ENCODE assay signal across 18 mouse cellular contexts in the genomic region with DNA sequence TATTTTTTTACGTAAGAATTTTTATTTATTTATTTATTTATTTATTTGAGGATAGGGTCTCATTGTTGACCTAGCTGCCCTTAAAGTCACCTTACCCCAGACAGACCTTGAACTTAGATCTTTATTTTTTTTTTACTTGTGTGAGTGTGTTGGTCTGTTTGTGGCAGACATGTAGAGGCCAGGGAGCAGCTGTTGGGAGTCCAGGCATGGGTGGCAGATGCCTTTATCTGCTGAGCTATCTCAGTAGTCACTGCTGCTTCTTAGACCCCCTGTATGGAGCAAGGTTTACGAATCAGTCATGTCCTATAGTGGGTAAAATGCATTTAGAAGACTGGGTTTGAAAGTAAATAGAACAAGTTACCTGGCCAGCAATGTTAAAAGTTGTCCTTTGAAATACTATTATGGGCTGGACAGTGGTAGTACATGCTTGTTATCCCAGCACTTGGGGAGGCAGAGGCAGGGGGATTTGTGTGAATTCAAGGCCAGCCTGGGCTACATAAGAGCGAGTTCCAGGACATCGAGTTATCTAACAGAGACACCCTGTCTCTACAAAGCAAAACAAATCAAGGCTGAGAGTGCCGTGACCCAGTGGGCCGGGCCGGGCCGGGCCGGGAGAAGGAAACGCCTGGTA. TPM values are rescaled to one million over a fixed set of nuclear protein-coding genes. Genes with fewer than 3 reads are reported as not detected.
A peak's percentile ranks its signal among the peaks of the same experiment; 100 is the strongest.
DNase-seq lines count a peak whose midpoint lies in the region; ATAC-seq and TF ChIP-seq lines count a peak whose summit lies in the region.
"Had no signal": no experiment of that assay in that cellular context is flagged by ENCODE, and none has a peak within 500 bp of the region (broad histone marks: within the 10 kb centered on the region; RNA-seq: fewer than 3 reads in every experiment).

No protein-coding gene starts in this region.

- TF ChIP-seq CTCF in forebrain, postnatal 0 days (IDR thresholded peaks at IDR 0.05; ENCODE audit: low read depth) = no peak
- no peak for TF ChIP-seq CTCF in olfactory bulb, adult 2 months (IDR thresholded peaks at IDR 0.05; ENCODE audit: insufficient read depth, low read depth, low read length)

- H3K4me2 ChIP-seq in forebrain, postnatal 0 days (ENCODE audit: low read depth) = peak overlapping the region; percentile 78
- H3K4me2 ChIP-seq in forebrain, embryonic 15.5 days (replicated peaks) = no peak overlapping the region
- no peak overlapping the region for H3K4me2 ChIP-seq in midbrain, embryonic 11.5 days
- no peak overlapping the region; the same call in 1 of the 2 replicates for H3K4me2 ChIP-seq in midbrain, embryonic 15.5 days
- peak overlapping the region; percentile 95; the same call in 1 of the 2 replicates for H3K4me2 ChIP-seq in midbrain, embryonic 14.5 days (ENCODE audit: low read length)
- H3K4me2 ChIP-seq: liver, embryonic 15.5 days; lung, embryonic 15.5 days had no signal

- no peak overlapping the region for H3K27ac ChIP-seq in forebrain, postnatal 0 days (ENCODE audit: low read depth, low read length)
- H3K27ac ChIP-seq in forebrain, embryonic 15.5 days (replicated peaks) = no peak overlapping the region
- H3K27ac ChIP-seq in midbrain, embryonic 11.5 days (ENCODE audit: low read depth, low read length) = no peak overlapping the region
- H3K27ac ChIP-seq in midbrain, embryonic 15.5 days = no peak overlapping the region
- H3K27ac ChIP-seq in midbrain, embryonic 14.5 days (replicated peaks; ENCODE audit: low read depth, low read length) = no peak overlapping the region
- peak overlapping the region; percentile 27; the same call in 1 of the 2 replicates for H3K27ac ChIP-seq in olfactory bulb, adult 2 months (ENCODE audit: insufficient read depth, low read depth, low read length)
- H3K27ac ChIP-seq: forebrain, embryonic 10.5 days; left cerebral cortex, adult 2 months; liver, embryonic 15.5 days; lung, embryonic 15.5 days had no signal

- H3K4me3 ChIP-seq in forebrain, postnatal 0 days (ENCODE audit: low read depth, low read length) = no peak overlapping the region; the same call in 1 of the 2 replicates
- no peak overlapping the region for H3K4me3 ChIP-seq in forebrain, embryonic 15.5 days
- H3K4me3 ChIP-seq in midbrain, embryonic 11.5 days (ENCODE audit: low read depth, low read length) = no peak overlapping the region
- no peak overlapping the region for H3K4me3 ChIP-seq in midbrain, embryonic 15.5 days
- H3K4me3 ChIP-seq in midbrain, embryonic 14.5 days (replicated peaks; ENCODE audit: low read depth, low read length) = no peak overlapping the region
- peak overlapping the region; percentile 7; the same call in 1 of the 2 replicates for H3K4me3 ChIP-seq in olfactory bulb, adult 2 months (ENCODE audit: insufficient read depth, low read depth, low read length)
- H3K4me3 ChIP-seq: forebrain, embryonic 10.5 days; heart, embryonic 10.5 days; left cerebral cortex, adult 2 months; liver, embryonic 15.5 days; lung, embryonic 15.5 days had no signal

- no peaks in the 10 kb centered on the region for H3K27me3 ChIP-seq in forebrain, postnatal 0 days (ENCODE audit: insufficient read depth, low read length)
- H3K27me3 ChIP-seq in forebrain, embryonic 15.5 days = no peaks in the 10 kb centered on the region
- no peaks in the 10 kb centered on the region for H3K27me3 ChIP-seq in midbrain, embryonic 11.5 days (ENCODE audit: control insufficient read depth, insufficient read depth, low read length)
- no peaks in the 10 kb centered on the region for H3K27me3 ChIP-seq in midbrain, embryonic 15.5 days (replicated peaks)
- H3K27me3 ChIP-seq in midbrain, embryonic 14.5 days (ENCODE audit: control insufficient read depth, insufficient read depth, low read length) = no peaks in the 10 kb centered on the region
- H3K27me3 ChIP-seq: liver, embryonic 15.5 days; lung, embryonic 15.5 days had no signal

- no peak for ATAC-seq in forebrain, postnatal 0 days
- no peak for ATAC-seq in forebrain, embryonic 15.5 days (replicated peaks)
- ATAC-seq in midbrain, embryonic 11.5 days (ENCODE audit: low FRiP score) = no peak
- ATAC-seq in midbrain, embryonic 15.5 days (replicated peaks) = no peak
- ATAC-seq in midbrain, embryonic 14.5 days (ENCODE audit: low FRiP score, low TSS enrichment) = no peak
- no peak for ATAC-seq in CD4-positive, CD25-positive, alpha-beta regulatory T cell, adult 4 months

- no peak for TF ChIP-seq POLR2A in olfactory bulb, adult 2 months (IDR thresholded peaks at IDR 0.05; ENCODE audit: insufficient read depth, low read depth, low read length)

- DNase-seq in forebrain, postnatal 0 days = no peak
- peak; percentile 57 for DNase-seq in midbrain, embryonic 11.5 days (ENCODE audit: low spot score, missing footprints)
- no peak for DNase-seq in midbrain, embryonic 14.5 days
- DNase-seq in kidney, adult 18-20 months = no peak
- DNase-seq: adrenal gland, postnatal 25 days; heart, postnatal 4 days; kidney, postnatal 4 days; lung, postnatal 4 days; right cerebral cortex, postnatal 14 days had no signal

- H3K9me3 ChIP-seq in forebrain, postnatal 0 days (ENCODE audit: low read length) = no peaks in the 10 kb centered on the region
- H3K9me3 ChIP-seq in forebrain, embryonic 15.5 days = no peaks in the 10 kb centered on the region
- no peaks in the 10 kb centered on the region for H3K9me3 ChIP-seq in midbrain, embryonic 11.5 days (ENCODE audit: control insufficient read depth, low read length)
- no peaks in the 10 kb centered on the region for H3K9me3 ChIP-seq in midbrain, embryonic 15.5 days
- H3K9me3 ChIP-seq in midbrain, embryonic 14.5 days (ENCODE audit: control insufficient read depth, low read length) = no peaks in the 10 kb centered on the region
- H3K9me3 ChIP-seq: forebrain, embryonic 10.5 days; heart, embryonic 10.5 days; liver, embryonic 15.5 days; lung, embryonic 15.5 days had no signal

- WGBS in forebrain, postnatal 0 days = 97% methylated on average over 10 of the region's 10 CpGs
- 96% methylated on average over 10 of the region's 10 CpGs for WGBS in forebrain, embryonic 15.5 days
- 95% methylated on average over 10 of the region's 10 CpGs for whole genome bisulfite sequencing in midbrain, embryonic 11.5 days
- WGBS in midbrain, embryonic 15.5 days = 95% methylated on average over 10 of the region's 10 CpGs
- 97% methylated on average over 10 of the region's 10 CpGs for WGBS in midbrain, embryonic 14.5 days
- WGBS in olfactory bulb, adult 2 months = 52% methylated on average over 10 of the region's 10 CpGs

- H3K4me1 ChIP-seq in forebrain, postnatal 0 days (ENCODE audit: insufficient read depth) = peaks cover 38% of the 10 kb centered on the region
- peaks cover 61% of the 10 kb centered on the region for H3K4me1 ChIP-seq in forebrain, embryonic 15.5 days
- H3K4me1 ChIP-seq in midbrain, embryonic 11.5 days (ENCODE audit: control insufficient read depth, insufficient read depth, low read length) = peaks cover 12% of the 10 kb centered on the region
- peaks cover 55% of the 10 kb centered on the region for H3K4me1 ChIP-seq in midbrain, embryonic 15.5 days
- peaks cover 40% of the 10 kb centered on the region for H3K4me1 ChIP-seq in midbrain, embryonic 14.5 days (ENCODE audit: control insufficient read depth, insufficient read depth, low read length)
- peaks cover 25% of the 10 kb centered on the region for H3K4me1 ChIP-seq in olfactory bulb, adult 2 months (ENCODE audit: control insufficient read depth, insufficient read depth, low read length)

- H3K36me3 ChIP-seq in forebrain, postnatal 0 days (ENCODE audit: insufficient read depth) = peaks cover 10% of the 10 kb centered on the region; the same call in 1 of the 2 replicates
- peaks cover 11% of the 10 kb centered on the region; the same call in 1 of the 2 replicates for H3K36me3 ChIP-seq in forebrain, embryonic 15.5 days
- peaks cover 2% of the 10 kb centered on the region; the same call in 1 of the 2 replicates for H3K36me3 ChIP-seq in midbrain, embryonic 11.5 days (ENCODE audit: control insufficient read depth, insufficient read depth, low read length)
- no peaks in the 10 kb centered on the region; the same call in 1 of the 2 replicates for H3K36me3 ChIP-seq in midbrain, embryonic 15.5 days (replicated peaks)
- H3K36me3 ChIP-seq in midbrain, embryonic 14.5 days (ENCODE audit: control insufficient read depth, insufficient read depth, low read length) = peaks cover 27% of the 10 kb centered on the region; the same call in 1 of the 2 replicates

- H3K9ac ChIP-seq in forebrain, postnatal 0 days = no peak overlapping the region
- no peak overlapping the region for H3K9ac ChIP-seq in forebrain, embryonic 15.5 days (replicated peaks)
- no peak overlapping the region for H3K9ac ChIP-seq in midbrain, embryonic 11.5 days (ENCODE audit: low read length)
- H3K9ac ChIP-seq in midbrain, embryonic 15.5 days = no peak overlapping the region
- H3K9ac ChIP-seq in midbrain, embryonic 14.5 days (replicated peaks; ENCODE audit: low read length) = no peak overlapping the region
- H3K9ac ChIP-seq: liver, embryonic 15.5 days; lung, embryonic 15.5 days had no signal

RNA-seq across cellular contexts. Expression of a gene that starts 9.4 kb away (rescaled TPM):
- 22.2 and 28.1 TPM in 2 replicates for total RNA-seq in forebrain, postnatal 0 days (2014; rRNA removed)
- 23.5 and 28.7 TPM in 2 replicates for polyA plus RNA-seq in forebrain, postnatal 0 days (2015; fragmentation: Nextera tagmentation; extraction: Ambion mirVana)
- polyA plus RNA-seq in forebrain, embryonic 15.5 days (2015; fragmentation: Nextera tagmentation; extraction: Ambion mirVana) = 60.0 and 61.2 TPM in 2 replicates
- 44.7 and 47.5 TPM in 2 replicates for polyA plus RNA-seq in midbrain, embryonic 11.5 days (2014; fragmentation: Nextera tagmentation; extraction: Ambion mirVana)
- polyA plus RNA-seq in midbrain, embryonic 15.5 days (2015; fragmentation: Nextera tagmentation; extraction: Ambion mirVana) = 40.3 and 44.4 TPM in 2 replicates
- 66.7 and 70.7 TPM in 2 replicates for polyA plus RNA-seq in midbrain, embryonic 14.5 days (2014; fragmentation: Nextera tagmentation; extraction: Ambion mirVana)
- 101 TPM in 1 of 2 replicates, not detected in the other for polyA plus RNA-seq in olfactory bulb, adult 2 months (2012; ENCODE audit: insufficient read depth, insufficient read length, low replicate concordance, missing spikeins)
- 100 to 1,000 TPM; 220 to 247 TPM for polyA plus RNA-seq in CD4-positive, CD25-positive, alpha-beta regulatory T cell, adult 4 months (2017; shearing (Covaris generic))

Comparison
In these comparisons a context has a peak if more than half of its experiments do, and no peak if none do; other contexts are left out.
1. H3K4me2 ChIP-seq: peak in forebrain, postnatal 0 days (single experiment) and midbrain, embryonic 14.5 days (single experiment); none in forebrain, embryonic 15.5 days (single experiment), midbrain, embryonic 11.5 days (single experiment) and midbrain, embryonic 15.5 days (single experiment).